Mouse (Mus musculus): ENCODE data around the gene Cyp2w1. TPM values are rescaled to one million over a fixed set of nuclear protein-coding genes. Genes with fewer than 3 reads are reported as not detected.

Cyp2w1 gene
- polyA plus RNA-seq, 1 experiment from 2014 or later, result not detected

GRCm38 (mm10) chr5:139337826-139338370, 14.5 kb upstream of the Cyp2w1 start:
- no peak overlapping the region for H3K4me3 ChIP-seq (ENCODE audit: low read length)
- peak overlapping the region; percentile 79 for H3K27ac ChIP-seq (ENCODE audit: low read length)
- no peaks in the 10 kb centered on the region for H3K9me3 ChIP-seq (replicated peaks; ENCODE audit: control insufficient read depth, low read length)
- 27% methylated on average over 13 of the region's 13 CpGs for WGBS
- H3K4me2 ChIP-seq (ENCODE audit: low read depth, low read length), result 0 out of 2 replicates have a peak overlapping the region, but pooled peaks have one; percentile 6
- peaks cover 34% of the 10 kb centered on the region for H3K36me3 ChIP-seq (ENCODE audit: control insufficient read depth, insufficient read depth)
- H3K4me1 ChIP-seq (ENCODE audit: control insufficient read depth, insufficient read depth, low read length), result peaks cover 18% of the 10 kb centered on the region
- peak overlapping the region; percentile 38; the same call in 1 of the 2 replicates for H3K9ac ChIP-seq (ENCODE audit: low read length)
- ATAC-seq (replicated peaks; ENCODE audit: extremely low read depth, insufficient read depth, low FRiP score), result peak; percentile 81
- no peaks in the 10 kb centered on the region for H3K27me3 ChIP-seq (ENCODE audit: control insufficient read depth, insufficient read depth, low read length)

- peaks cover 22% of the 10 kb centered on the region for H3K4me1 ChIP-seq (ENCODE audit: control insufficient read depth, insufficient read depth, low read length)
- 0 out of 2 replicates have a peak overlapping the region, but pooled peaks have one; percentile 6 for H3K4me2 ChIP-seq (ENCODE audit: low read depth, low read length)
- 52% methylated on average over 3 of the region's 3 CpGs for WGBS
- peak overlapping the region; percentile 79 for H3K27ac ChIP-seq (ENCODE audit: low read length)
- peak overlapping the region; percentile 38; the same call in 1 of the 2 replicates for H3K9ac ChIP-seq (ENCODE audit: low read length)
- no peak overlapping the region for H3K4me3 ChIP-seq (ENCODE audit: low read length)
- peak; percentile 38; the same call in 1 of the 2 replicates for ATAC-seq (replicated peaks; ENCODE audit: extremely low read depth, insufficient read depth, low FRiP score)
- H3K27me3 ChIP-seq (ENCODE audit: control insufficient read depth, insufficient read depth, low read length), result no peaks in the 10 kb centered on the region
- peaks cover 34% of the 10 kb centered on the region for H3K36me3 ChIP-seq (ENCODE audit: control insufficient read depth, insufficient read depth)
- no peaks in the 10 kb centered on the region for H3K9me3 ChIP-seq (replicated peaks; ENCODE audit: control insufficient read depth, low read length)
Observed at GRCm38 (mm10) chr5:139338403-139338802, 14.0 kb upstream of the Cyp2w1 start.

- H3K9ac ChIP-seq (ENCODE audit: low read length), result no peak overlapping the region; the same call in 1 of the 2 replicates
- no peaks in the 10 kb centered on the region for H3K9me3 ChIP-seq (replicated peaks; ENCODE audit: control insufficient read depth, low read length)
- peaks cover 27% of the 10 kb centered on the region for H3K4me1 ChIP-seq (ENCODE audit: control insufficient read depth, insufficient read depth, low read length)
- no peaks in the 10 kb centered on the region for H3K27me3 ChIP-seq (ENCODE audit: control insufficient read depth, insufficient read depth, low read length)
- WGBS, result 74% methylated on average over 11 of the region's 11 CpGs
- H3K4me3 ChIP-seq (ENCODE audit: low read length), result no peak overlapping the region
- H3K36me3 ChIP-seq (ENCODE audit: control insufficient read depth, insufficient read depth), result peaks cover 34% of the 10 kb centered on the region
- no peak overlapping the region for H3K27ac ChIP-seq (ENCODE audit: low read length)
- ATAC-seq (replicated peaks; ENCODE audit: extremely low read depth, insufficient read depth, low FRiP score), result no peak
- no peak overlapping the region for H3K4me2 ChIP-seq (ENCODE audit: low read depth, low read length)
Observed at GRCm38 (mm10) chr5:139338891-139339290, 13.5 kb upstream of the Cyp2w1 start.

DNA sequence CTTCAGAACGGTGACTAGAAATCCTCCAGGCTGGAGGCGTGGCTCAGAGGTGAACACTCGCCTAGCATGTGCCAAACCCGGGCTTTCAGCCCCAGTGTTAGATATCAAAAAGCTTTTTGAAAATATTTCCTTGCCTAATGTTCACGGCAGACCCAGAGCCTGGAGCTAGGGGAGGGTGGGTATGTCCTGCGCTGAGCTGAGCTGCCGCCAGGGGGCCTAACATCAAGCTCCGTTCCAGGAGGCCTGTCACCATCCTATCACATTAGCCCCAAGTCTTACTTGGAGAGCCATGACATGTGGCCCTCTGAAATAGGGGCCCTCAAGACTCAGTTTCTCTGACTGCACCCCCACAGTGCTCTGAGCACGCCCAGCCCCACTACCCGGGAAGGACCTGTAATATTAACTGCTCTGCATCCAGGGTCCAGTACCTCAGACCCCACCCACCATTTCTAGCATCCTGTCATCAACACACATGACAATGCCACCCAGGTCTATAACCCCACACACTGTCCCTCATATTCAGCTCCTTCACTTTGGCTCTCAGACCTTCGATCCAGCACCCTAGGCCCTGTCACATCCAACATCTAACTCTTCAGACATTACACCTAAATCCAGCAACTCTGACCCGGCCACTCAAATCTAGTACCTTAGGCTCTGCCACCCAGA, 8.3 kb upstream of the Cyp2w1 start:
- no peaks in the 10 kb centered on the region for H3K27me3 ChIP-seq (ENCODE audit: control insufficient read depth, insufficient read depth, low read length)
- H3K9ac ChIP-seq (ENCODE audit: low read length), result peak overlapping the region; percentile 82
- peak overlapping the region; percentile 89 for H3K4me2 ChIP-seq (ENCODE audit: low read depth, low read length)
- ATAC-seq (replicated peaks; ENCODE audit: extremely low read depth, insufficient read depth, low FRiP score), result peak; percentile 49
- H3K27ac ChIP-seq (ENCODE audit: low read length), result peak overlapping the region; percentile 74
- H3K4me1 ChIP-seq (ENCODE audit: control insufficient read depth, insufficient read depth, low read length), result peaks cover 22% of the 10 kb centered on the region
- H3K4me3 ChIP-seq (ENCODE audit: low read length), result peak overlapping the region; percentile 65
- peaks cover 26% of the 10 kb centered on the region for H3K36me3 ChIP-seq (ENCODE audit: control insufficient read depth, insufficient read depth)
- H3K9me3 ChIP-seq (replicated peaks; ENCODE audit: control insufficient read depth, low read length), result no peaks in the 10 kb centered on the region
- WGBS, result 6% methylated on average over 12 of the region's 12 CpGs

GRCm38 (mm10) chr5:139344687-139345363, 7.6 kb upstream of the Cyp2w1 start:
- peak overlapping the region; percentile 65 for H3K4me3 ChIP-seq (ENCODE audit: low read length)
- WGBS, result under 1% methylated on average over 33 of the region's 33 CpGs
- peak overlapping the region; percentile 62 for H3K27ac ChIP-seq (ENCODE audit: low read length)
- peaks cover 21% of the 10 kb centered on the region for H3K36me3 ChIP-seq (ENCODE audit: control insufficient read depth, insufficient read depth)
- H3K27me3 ChIP-seq (ENCODE audit: control insufficient read depth, insufficient read depth, low read length), result no peaks in the 10 kb centered on the region
- H3K4me2 ChIP-seq (ENCODE audit: low read depth, low read length), result peak overlapping the region; percentile 89
- H3K4me1 ChIP-seq (ENCODE audit: control insufficient read depth, insufficient read depth, low read length), result peaks cover 20% of the 10 kb centered on the region
- ATAC-seq (replicated peaks; ENCODE audit: extremely low read depth, insufficient read depth, low FRiP score), result peak; percentile 91
- H3K9ac ChIP-seq (ENCODE audit: low read length), result peak overlapping the region; percentile 82
- no peaks in the 10 kb centered on the region for H3K9me3 ChIP-seq (replicated peaks; ENCODE audit: control insufficient read depth, low read length)

GRCm38 (mm10) chr5:139345364-139345714, 7.1 kb upstream of the Cyp2w1 start:
- no peaks in the 10 kb centered on the region for H3K9me3 ChIP-seq (replicated peaks; ENCODE audit: control insufficient read depth, low read length)
- no peak for ATAC-seq (replicated peaks; ENCODE audit: extremely low read depth, insufficient read depth, low FRiP score)
- peak overlapping the region; percentile 65 for H3K4me3 ChIP-seq (ENCODE audit: low read length)
- H3K4me1 ChIP-seq (ENCODE audit: control insufficient read depth, insufficient read depth, low read length), result peaks cover 18% of the 10 kb centered on the region
- peak overlapping the region; percentile 62 for H3K9ac ChIP-seq (ENCODE audit: low read length)
- H3K36me3 ChIP-seq (ENCODE audit: control insufficient read depth, insufficient read depth), result peaks cover 20% of the 10 kb centered on the region
- 9% methylated on average over 5 of the region's 5 CpGs for WGBS
- no peaks in the 10 kb centered on the region for H3K27me3 ChIP-seq (ENCODE audit: control insufficient read depth, insufficient read depth, low read length)
- H3K27ac ChIP-seq (ENCODE audit: low read length), result peak overlapping the region; percentile 52; the same call in 1 of the 2 replicates
- H3K4me2 ChIP-seq (ENCODE audit: low read depth, low read length), result peak overlapping the region; percentile 89

DNA sequence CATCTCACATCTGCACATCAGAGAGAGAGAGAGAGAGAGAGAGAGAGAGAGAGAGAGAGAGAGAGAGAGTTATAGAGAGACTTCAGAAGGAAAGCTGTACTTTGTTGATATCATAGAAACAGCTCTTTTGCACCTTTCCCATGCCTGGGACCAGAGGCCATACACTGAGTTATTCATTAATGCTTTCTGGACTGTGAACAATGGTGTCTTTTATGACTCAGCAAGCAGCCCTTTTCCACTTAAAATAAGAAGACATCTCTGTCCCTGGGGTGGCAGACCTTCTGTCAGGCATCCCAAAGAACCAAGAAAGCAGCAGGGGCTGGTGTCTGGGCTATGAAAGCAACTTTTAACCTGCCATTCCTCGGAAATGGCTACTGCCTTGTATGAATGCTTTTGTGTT, 5.2 kb upstream of the Cyp2w1 start:
- Histone ChIP-seq H3K4me2 (ENCODE audit: low read depth, low read length) (no peak overlapping the region), H3K9me3 (replicated peaks; ENCODE audit: control insufficient read depth, low read length) (no peaks in the 10 kb centered on the region), H3K36me3 (ENCODE audit: control insufficient read depth, insufficient read depth) (peaks cover 5% of the 10 kb centered on the region), H3K4me3 (ENCODE audit: low read length) (no peak overlapping the region), H3K27ac (ENCODE audit: low read length) (no peak overlapping the region), H3K9ac (ENCODE audit: low read length) (no peak overlapping the region), H3K4me1 (ENCODE audit: control insufficient read depth, insufficient read depth, low read length) (peaks cover 23% of the 10 kb centered on the region), H3K27me3 (ENCODE audit: control insufficient read depth, insufficient read depth, low read length) (no peaks in the 10 kb centered on the region; the same call in 1 of the 2 replicates)
- WGBS, result 50% methylated on average over 1 of the region's 1 CpGs
- no peak for ATAC-seq (replicated peaks; ENCODE audit: extremely low read depth, insufficient read depth, low FRiP score)

DNA sequence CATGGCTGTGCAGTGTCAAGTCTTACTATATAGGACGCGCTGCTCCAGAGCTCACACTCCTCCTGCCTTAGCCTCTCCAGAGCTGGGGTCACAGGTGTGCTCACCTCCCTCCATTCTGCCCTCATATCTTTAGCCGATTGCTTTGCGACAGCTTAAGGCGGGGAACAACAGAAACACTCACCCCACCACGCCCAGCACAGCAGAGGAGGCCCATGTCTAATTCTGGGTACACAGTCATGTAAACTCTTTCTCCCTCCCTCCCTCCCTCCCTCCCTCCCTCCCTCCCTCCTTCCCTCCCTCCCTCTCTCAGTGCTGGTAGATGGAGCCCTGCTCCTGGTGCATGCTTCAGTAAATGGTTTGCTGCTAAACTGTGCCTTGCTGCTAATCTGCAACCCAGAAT, 2.7 kb upstream of the Cyp2w1 start:
- no peaks in the 10 kb centered on the region for H3K9me3 ChIP-seq (replicated peaks; ENCODE audit: control insufficient read depth, low read length)
- H3K4me3 ChIP-seq (ENCODE audit: low read length), result no peak overlapping the region
- no peak for ATAC-seq (replicated peaks; ENCODE audit: extremely low read depth, insufficient read depth, low FRiP score)
- no peak overlapping the region for H3K4me2 ChIP-seq (ENCODE audit: low read depth, low read length)
- H3K4me1 ChIP-seq (ENCODE audit: control insufficient read depth, insufficient read depth, low read length), result peaks cover 9% of the 10 kb centered on the region
- WGBS, result 66% methylated on average over 6 of the region's 6 CpGs
- H3K27ac ChIP-seq (ENCODE audit: low read length), result no peak overlapping the region
- no peaks in the 10 kb centered on the region for H3K36me3 ChIP-seq (ENCODE audit: control insufficient read depth, insufficient read depth)
- H3K9ac ChIP-seq (ENCODE audit: low read length), result no peak overlapping the region
- H3K27me3 ChIP-seq (ENCODE audit: control insufficient read depth, insufficient read depth, low read length), result no peaks in the 10 kb centered on the region; the same call in 1 of the 2 replicates

DNA sequence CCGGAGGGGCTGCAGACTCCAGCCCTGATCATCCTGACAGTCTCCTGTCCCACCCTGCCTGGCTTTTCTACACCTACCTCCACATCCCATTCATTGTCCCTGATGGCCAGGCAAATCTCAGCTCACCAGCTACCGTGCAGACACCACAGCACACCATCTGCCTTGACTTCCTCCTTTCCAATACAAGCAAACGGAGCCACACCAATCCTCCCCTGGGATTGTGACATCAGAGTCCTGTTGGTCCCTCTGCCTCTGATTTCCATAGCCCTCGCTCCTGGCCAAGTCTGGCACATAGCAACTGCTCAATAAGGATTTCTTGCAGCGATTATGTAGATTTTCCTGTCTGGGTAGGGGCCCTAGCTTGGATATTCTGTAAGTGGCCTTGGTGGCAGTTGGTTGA, 1.3 kb upstream of the Cyp2w1 start, which contains the start of gene Cox19:
Cox19 (minus strand) TSS at position 285 of the 400 bp plus-strand sequence.
- H3K4me3 ChIP-seq (ENCODE audit: low read length), result no peak within 1 kb of the TSS
- H3K9ac ChIP-seq (ENCODE audit: low read length), result peak within 1 kb of the TSS; percentile 23; the same call in 1 of the 2 replicates
- H3K9me3 ChIP-seq (replicated peaks; ENCODE audit: control insufficient read depth, low read length), result no peaks in the 10 kb centered on the region
- H3K36me3 ChIP-seq (ENCODE audit: control insufficient read depth, insufficient read depth), result no peaks in the 10 kb centered on the region
- no peaks in the 10 kb centered on the region; the same call in 1 of the 2 replicates for H3K27me3 ChIP-seq (ENCODE audit: control insufficient read depth, insufficient read depth, low read length)
- peaks cover 6% of the 10 kb centered on the region; the same call in 1 of the 2 replicates for H3K4me1 ChIP-seq (ENCODE audit: control insufficient read depth, insufficient read depth, low read length)
- H3K4me2 ChIP-seq (ENCODE audit: low read depth, low read length), result no peak within 1 kb of the TSS; the same call in 1 of the 2 replicates
- 43% methylated on average over 5 of the region's 5 CpGs for WGBS
- H3K27ac ChIP-seq (ENCODE audit: low read length), result peak within 1 kb of the TSS; percentile 25; the same call in 1 of the 2 replicates
- no peak for ATAC-seq (replicated peaks; ENCODE audit: extremely low read depth, insufficient read depth, low FRiP score)
